Mouse (Mus musculus) v-Abl transformed pro-B cells (cell line): ENCODE measurements around the gene Tmem234.
"Not testable (repeated sequence)": the region's sequence is repeated elsewhere in the genome, so short reads cannot be mapped to it uniquely, and the experiment has no call there.

Experiments used
- in situ Hi-C, 2 experiments: fragments of 400-800 bp; cut with MboI; formaldehyde crosslinking; loops; one replicate each; pipeline ENCODE4 v1.15.1; 2025; ENCODE audit not compliant: unreplicated experiment in 2 of 2

Gene Tmem234

DNA sequence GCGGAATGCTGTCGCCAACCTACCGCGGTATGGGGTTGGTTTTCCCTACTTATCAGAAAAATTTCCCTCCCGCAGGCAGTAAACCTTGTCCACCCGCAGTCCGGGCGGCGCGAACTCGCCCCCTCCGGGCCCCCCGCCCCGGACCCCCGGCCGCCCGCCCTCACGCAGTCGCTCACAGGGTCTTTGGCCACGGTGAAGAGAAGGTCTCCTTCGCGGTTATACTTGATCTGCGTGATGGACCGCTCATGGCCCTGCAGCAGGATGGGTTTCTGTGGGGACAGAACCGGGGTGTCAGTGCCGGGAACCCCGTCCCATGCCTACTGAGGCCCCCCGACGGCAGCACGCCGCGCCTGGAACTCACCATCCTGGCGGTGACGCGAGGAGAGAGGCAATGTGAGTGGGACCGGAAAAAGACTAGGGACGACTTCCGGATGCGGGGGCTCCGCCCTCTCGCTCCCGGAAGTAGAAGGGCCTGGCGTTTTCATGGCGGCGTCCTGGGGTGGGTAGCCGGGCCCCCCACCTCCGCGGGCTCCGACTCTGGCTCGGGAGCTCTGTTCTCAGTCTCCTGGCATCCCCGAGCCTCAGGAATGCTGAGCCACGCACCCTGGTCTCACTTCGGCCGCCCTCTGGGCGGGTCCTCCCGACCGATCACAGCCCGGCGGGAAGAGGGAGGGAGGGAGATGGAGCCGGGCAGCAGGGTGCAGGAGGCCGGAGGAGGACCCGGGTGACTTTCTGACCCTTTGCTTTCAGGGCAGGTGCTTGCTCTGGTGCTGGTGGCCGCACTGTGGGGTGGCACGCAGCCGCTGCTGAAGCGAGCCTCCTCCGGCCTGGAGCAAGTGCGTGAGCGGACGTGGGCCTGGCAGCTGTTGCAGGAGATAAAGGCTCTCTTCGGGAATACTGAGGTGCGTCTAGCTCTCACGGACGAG lies at the start of gene Tmem234, which contains the start of gene Eif3i:
Gene Tmem234 (plus strand): TSS at position 436 of the 926 bp plus-strand sequence.
Gene Eif3i (minus strand): TSS at position 416 of the 926 bp plus-strand sequence.
- in situ Hi-C loops = no loop called here

DNA sequence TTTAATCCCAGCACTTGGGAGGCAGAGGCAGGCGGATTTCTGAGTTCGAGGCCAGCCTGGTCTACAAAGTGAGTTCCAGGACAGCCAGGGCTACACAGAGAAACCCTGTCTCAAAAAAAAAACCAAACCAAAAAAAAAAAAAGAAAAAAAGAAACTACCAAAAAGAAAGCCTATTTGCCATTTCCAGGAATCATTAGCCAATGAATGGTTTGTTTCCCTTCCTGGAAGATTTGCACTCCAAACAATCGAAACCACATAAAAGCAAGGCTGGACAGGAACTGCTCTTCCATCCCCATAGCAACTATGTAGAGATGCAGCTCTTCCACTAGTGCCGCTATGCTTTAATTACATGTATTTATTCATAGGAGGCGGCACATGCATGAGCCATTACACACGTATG lies 46.0 kb upstream of the Tmem234 start:
- in situ Hi-C loops = not testable (repeated sequence)

DNA sequence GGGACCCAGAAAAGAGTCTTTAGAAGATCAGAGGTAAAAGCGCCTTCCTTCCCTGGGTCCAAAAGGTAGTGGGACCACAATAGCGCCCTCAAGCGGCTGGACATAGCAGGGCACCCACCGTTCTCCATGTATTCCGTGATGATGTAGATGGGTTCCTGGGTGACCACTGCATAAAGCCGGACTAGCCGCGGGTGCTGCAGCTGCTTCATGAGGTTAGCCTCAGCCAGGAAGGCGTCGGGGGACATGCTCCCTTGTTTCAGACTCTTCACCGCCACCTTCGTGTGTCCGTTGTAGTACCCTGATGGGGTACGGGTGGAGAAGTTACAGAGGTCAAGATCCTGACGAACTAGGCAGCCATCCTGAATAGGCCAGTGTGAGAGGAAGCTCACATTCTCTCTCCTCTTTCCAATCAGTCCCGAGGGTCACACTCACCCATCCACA lies 45.0 kb upstream of the Tmem234 start:
- in situ Hi-C loops = no loop called here

DNA sequence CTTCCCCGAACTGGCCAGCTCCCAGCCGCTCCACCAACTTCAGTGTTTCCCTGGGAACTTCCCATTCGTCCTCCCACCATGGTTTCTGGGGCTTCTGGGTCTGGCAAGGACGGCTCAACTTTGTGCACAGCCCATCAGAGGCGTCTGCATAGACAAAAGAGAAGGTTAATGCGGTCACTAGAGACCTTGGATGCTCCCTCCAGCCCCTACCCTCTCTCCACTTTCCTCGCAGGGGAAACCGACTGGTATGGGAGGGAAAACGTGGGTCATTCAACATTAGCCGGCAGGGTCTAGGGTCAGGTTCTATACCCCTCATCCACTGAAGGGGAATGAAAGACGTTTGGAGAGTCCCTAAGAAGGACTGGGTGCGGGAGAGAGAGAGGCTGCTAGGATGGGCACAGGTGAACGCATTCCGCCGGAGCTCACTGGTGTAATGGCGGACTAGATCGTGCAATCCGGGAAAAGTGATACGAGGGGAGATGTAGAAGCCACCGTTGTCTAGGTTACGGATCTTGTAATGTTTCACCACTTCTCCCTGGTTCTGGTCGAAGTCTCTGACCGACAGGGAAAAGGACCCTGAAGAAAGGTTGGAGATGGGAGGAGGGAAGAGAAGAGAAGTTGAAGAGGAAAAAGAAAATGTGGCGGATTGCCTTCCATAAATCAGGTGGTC lies 44.5 kb upstream of the Tmem234 start:
- in situ Hi-C loops = no loop called here

DNA sequence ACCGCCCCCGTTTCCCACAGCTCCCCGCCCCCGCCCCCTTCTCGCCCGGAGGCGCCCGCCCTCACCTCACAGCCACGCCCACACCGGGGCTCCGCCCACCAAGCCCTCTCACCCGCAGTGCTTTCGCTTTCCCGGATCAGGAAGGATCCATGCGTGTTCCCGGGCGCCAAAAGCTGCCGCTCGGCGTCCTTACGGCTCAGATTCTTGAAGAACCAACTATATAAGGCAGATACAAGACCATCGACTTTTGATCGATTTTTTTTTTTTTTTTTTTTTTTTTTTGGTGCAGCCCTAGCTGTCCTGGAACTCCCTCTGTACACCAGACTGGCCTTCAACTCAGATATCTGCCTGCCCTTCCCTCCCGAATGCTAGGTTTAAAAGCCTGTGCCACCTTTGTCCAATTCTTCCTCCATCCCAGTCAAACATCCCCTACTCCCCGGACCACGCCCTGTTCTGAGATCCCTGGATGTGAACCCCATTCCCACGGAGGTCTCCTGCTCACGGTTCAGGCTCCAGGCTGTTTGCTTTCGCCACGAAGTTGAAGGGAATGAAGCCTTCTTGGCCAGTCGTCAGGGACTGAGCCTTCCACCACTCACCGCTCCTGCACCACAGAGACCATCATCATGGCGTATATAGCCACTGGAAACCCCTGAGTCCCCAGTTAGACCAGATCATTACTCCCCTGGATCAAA lies 43.8 kb upstream of the Tmem234 start:
- in situ Hi-C loops = no loop called here

DNA sequence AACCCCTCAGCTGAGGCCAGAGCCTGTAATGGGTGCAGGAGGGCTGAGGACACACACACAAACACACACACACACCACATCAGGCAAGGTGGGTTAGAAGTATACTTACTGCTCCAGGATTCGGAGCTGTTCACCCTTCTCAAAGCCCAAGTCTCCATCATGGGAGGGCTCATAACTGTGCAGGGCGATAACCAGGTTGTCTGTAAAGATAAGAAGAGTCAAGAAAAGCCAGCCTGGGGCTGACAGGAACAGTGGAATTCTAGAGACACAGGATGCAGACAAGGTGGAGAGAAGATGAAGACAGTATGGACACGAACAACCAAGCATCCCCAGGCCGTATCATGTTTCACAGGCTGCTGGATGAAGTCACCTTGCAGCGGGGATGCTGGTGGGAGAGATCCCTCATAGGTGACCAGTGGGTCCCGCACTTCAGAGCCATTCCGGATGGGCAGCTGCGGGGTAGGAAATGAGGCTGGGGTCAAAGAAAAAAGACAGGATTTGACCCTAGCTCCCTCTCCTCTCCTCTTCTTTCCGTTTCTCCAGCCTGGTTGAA lies 43.1 kb upstream of the Tmem234 start:
- in situ Hi-C loops = no loop called here

DNA sequence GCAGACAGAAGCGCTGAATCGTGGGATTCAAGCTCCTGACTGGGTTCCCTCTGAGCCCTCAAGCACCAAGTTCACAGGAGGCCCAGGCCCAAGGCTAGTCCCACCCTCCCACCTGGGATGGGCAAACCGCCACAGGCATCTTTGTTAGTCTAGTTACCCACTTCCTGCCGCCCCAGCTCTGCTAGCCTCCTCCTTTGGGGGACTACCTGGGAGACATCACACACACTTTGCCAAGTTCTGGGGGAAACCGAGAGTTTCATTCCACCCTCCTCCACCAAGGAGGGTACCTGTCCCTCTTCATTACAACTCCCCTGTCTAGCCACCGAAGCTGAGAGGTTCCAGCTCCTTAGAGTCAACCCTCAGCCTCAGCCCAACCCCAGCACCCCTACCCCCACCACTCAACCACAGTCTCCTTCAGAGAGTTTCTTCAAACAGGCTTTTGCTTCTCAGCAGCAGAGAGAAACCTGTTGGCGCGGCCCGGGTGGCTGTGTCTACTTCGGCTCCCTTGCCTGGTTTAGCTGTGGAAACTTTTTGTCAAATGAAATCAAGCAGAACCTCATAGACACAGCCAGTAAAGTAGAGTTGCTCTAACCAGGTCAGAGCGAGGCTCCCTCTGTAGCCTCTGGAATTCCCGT lies 42.0 kb upstream of the Tmem234 start:
- in situ Hi-C loops = no loop called here

DNA sequence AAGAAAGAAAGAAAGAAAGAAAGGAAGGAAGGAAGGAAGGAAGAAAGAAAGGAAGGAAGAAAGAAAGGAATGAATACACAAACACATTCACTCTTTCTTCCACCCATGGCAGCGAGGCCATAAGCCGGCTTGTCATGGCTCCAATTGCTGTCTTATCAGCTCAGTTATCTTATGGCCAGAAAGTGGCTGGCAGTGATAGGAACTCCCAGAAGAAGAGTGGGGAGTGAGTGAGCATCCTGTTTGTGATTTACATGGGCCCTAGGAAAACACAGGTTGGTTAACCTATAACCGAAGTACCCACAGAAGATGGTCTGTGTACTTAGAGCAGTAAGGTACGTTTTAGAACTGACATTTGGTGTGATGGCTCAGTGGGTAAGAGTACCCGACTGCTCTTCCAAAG lies 39.3 kb upstream of the Tmem234 start:
- in situ Hi-C loops = no loop called here

DNA sequence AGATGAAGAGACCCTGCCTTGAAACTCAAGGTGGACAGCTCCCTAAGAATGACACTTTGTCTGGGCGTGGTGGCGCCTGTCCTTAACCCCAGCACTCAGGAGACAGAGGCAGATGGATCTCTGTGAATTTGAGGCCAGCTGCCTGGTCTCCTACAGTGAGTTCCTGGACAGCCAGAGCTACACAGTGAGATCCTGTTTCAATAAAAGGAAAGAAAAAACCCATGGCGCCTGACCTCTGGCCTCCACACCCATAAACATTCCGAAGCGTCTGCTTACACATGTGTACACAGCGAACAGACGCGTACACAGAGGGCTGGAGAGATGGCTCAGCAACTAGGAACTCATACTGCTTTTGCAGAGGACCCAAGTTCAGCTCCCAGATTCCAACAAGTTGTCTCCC lies 36.8 kb upstream of the Tmem234 start:
- in situ Hi-C loops = no loop called here

DNA sequence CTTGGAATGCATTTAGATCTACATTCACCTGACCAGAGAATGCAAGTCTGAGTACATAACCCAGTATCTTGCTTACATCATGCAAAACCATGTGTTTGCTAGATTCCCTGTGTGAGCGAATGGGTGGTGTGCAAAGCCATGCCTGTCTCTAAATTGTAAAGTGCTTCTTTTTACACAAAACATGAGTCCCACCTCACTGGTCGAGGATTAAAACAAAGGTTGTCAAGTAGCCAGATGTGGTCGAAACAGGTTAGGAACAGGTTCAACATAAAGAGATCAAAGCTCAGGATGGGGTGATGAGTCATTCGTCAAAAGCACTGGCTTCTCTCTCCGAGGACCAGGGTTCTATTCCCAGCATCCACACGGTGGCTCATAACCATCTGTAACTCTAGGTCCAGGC lies 35.3 kb upstream of the Tmem234 start:
- in situ Hi-C loops = no loop called here

DNA sequence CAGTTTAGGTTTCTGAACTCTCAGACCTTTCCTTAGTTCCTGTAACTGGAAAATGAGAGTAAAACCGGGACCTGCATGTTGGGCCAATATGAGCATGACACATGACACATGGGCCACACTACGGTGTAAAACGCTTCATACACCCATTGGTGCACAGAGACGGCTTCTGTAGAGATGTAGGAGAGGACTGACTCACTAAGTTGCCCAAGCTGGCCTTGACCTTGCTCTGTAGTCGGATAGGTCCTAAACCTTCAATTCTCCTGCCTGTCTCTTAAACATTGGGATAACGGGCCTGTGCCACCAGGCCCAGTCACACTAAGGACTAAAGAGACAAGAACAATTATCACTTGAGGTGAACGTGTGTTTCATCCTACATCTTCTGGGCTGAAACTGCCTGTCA lies 32.1 kb upstream of the Tmem234 start:
- in situ Hi-C loops = no loop called here

DNA sequence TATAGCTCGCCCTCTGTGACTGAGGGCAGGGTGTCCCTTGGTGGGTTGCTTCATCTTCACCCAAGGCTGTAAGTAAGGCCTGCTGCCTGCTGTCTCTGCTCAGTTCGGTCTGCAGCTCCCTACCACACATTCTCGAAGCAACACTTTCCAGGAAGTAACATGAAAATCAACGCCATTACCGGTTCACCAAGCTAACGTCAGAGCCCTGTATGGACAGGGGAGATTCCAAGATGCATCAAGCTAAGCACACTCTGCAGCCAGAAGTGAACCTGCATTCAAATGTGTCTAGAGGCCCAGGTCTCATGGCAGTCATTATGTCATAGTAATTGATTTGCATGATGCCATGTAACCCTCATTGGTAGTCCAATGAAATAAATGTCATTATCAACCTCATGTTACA lies 30.4 kb upstream of the Tmem234 start:
- in situ Hi-C loops = no loop called here

DNA sequence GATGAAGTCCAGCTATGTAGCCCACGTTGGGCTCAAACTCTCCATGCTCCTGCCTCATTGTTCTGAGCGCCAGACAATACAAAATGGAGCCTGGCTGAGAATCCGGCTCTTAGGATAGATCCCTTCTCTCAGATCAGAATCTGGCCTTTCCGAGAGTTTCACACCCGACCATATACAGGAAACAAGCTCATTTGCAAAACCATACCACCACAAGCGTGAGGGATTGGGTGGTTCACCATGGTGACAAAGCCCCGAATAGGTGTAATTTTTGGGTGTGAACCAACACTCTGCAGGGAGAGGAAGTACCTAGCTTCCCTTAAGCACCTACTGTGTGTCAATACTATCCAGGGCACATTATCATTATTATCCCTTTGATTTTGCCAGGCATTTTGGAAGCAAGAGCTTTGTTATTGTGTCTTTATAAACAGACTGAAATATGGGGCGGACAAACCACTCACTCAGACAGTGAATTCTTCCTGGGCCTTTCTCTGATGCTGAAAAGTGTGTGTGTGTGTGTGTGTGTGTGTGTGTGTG lies 28.9 kb upstream of the Tmem234 start:
- in situ Hi-C loops = no loop called here

DNA sequence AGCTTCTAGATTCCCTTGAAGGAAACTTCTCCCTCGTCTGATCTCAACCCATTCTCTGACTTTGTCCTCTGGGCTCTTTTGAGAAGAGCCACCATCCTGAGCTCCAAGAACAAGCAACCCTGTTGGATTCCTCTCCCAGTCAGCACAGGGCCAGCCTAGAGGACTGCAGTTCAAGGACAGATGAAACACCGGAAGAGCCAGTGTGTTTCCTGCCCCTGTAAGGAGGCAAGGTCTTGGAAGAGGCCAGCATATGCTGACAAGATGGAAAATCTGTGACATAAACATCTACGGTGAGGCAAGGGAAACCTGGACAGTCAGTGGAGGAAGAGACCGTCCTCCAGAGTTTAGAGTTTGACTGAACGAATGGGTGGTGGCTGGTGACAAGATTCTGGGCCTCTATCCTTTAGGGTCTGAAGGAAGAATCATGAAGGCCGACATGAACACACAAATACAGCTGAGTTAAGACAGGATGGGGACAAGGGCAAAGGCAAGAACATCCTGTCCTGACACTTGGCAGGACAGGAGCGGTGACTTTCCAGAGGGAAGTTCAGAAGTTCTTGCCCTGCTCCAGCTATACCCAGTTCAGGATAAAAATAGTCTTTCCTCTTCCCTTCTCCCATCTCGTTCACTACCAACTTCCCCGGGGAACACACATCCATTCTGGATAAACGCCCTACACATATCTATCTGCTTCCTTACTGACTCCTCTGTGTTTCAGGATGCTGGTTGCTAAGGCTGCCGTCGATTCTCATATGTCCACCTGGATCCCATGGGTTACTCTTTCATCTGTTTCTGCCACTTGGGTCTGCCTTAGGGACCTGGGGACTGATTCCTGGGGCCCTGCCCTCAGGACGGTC lies 28.0 kb upstream of the Tmem234 start:
- in situ Hi-C loops = no loop called here

DNA sequence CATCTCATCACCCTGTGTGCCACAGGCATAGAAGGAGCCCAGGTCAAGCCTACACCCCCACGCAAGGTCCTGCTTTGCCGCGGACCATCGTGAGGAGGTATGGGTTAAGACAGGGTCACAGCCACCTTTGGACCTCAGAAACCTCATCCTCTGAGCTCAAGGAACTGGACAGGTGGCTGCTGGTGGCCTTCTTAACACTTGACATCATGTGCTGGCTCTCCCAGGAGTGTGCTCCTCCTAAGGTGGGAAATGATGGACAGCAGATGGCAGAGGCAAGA lies 27.4 kb upstream of the Tmem234 start:
- in situ Hi-C loops = no loop called here

DNA sequence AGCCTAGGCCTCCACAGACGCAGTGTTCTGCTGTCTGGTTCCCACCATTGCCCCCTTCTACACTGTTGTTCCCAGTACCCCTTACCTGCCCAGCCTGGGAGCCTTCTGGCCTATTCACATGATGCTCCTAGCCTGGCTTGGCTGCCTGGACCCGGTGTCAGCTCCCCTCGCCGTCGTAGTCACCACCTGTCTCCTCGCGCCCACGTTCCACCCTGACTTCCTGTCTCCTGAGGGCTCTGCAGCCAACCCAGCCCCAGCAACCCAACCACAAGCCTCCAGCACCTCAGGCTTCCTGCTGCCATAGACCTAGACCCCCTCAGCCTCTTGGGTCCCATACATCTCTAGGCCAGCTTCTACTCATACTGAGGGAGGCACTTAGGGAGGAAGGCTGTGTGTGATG lies 27.0 kb upstream of the Tmem234 start, which contains the start of gene Lck:
Gene Lck (minus strand): TSS at position 212 of the 400 bp plus-strand sequence.
- in situ Hi-C loops = no loop called here

DNA sequence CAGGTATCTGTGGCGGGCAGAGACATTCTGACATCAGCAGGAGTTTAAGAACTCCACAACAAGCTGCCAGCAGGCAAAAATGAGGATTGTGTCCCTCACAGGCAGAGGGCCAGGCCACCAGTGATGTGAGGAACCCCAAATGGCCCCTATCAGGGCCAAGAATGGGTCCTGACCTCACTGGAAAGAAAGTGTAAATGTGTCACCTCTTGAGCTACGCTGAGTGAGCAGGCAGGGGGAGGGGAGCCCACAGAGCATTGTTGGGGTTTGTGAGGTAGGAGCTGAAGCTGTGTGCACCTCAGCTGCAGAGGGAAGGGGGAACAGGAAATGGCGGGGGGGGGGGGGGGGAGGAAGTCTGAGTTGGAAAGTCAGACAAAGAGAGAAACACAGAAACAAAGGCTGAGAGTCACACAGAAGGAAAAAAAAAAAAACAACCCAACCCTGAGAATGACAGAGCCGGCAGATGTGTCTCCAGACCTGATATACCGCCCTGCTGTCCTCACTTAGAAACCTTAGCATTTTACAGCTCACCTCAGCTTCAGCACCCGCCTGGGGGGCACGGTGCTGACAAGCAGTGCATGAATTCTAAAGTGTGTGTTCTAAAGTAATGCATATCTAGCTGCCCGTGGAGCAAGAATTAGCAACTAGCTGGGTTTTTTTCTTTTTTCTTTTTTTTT lies 25.2 kb upstream of the Tmem234 start:
- in situ Hi-C loops = no loop called here

DNA sequence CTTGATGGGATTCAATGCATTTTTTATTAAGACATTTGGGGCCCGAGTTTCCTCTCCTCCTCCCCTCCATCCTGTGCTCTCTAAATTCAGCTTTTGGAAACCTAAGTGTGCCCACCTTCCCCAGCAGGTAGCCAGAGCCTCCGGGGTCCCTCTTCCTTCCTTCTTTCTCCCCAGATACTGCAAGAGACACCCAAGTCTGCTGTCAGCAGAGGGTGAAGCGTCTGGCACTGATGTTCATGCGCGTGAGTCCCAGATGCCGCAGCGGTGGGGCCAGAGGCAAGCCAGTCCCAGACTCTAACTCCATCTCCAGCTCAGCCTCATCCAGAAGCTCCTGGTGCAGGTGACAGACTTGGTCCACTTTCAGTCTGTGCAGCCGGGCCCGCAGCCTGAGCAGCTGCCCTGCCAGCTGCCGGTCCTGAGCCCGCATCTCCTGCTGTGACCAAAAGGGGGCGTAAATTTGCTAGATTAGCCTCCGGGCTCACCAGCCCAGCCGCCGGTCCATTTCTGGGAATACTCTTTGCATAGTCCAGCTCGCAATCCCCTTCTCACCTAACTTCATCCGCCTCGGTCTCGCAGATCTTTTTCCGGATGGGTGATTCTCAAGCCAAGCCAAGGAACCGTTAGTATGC lies 23.5 kb upstream of the Tmem234 start:
- in situ Hi-C loops = no loop called here
